Mouse (Mus musculus) liver, adult 2 months (tissue): Measurements from ENCODE around the gene Epha6. TPM values are rescaled to one million over a fixed set of nuclear protein-coding genes. Genes with fewer than 3 reads are reported as not detected.

Experiments
- DNase-seq: peaks from one replicate; pipeline ENCODE4 v3.0.0-alpha.2; 2011; ENCODE audit warnings: low read depth, low spot score; ENCODE audit errors: extremely low read depth
- H3K27ac ChIP-seq: fragments of 200-500 bp; replicated peaks from 2 replicates; pipeline ENCODE4 v1.5.1; 2012; ENCODE audit warnings: low read depth, mild to moderate bottlenecking, control low read depth, inconsistent platforms, low read length; ENCODE audit not compliant: insufficient read depth
- H3K27me3 ChIP-seq: fragments of 200-500 bp; 2 replicates; pipeline ENCODE4 v1.6.1; 2012; ENCODE audit warnings: mild to moderate bottlenecking, moderate library complexity, low read length, inconsistent platforms; ENCODE audit not compliant: control insufficient read depth, insufficient read depth
- H3K36me3 ChIP-seq: fragments of 200-500 bp; 2 replicates; pipeline ENCODE4 v1.6.1; 2012; ENCODE audit warnings: low read length, inconsistent platforms; ENCODE audit not compliant: control insufficient read depth, insufficient read depth
- H3K4me1 ChIP-seq: fragments of 200-500 bp; 2 replicates; pipeline ENCODE4 v1.6.1; 2011; ENCODE audit warnings: low read length; ENCODE audit not compliant: control insufficient read depth, insufficient read depth
- H3K4me3 ChIP-seq: fragments of 200-500 bp; 2 replicates; pipeline ENCODE4 v1.5.1; 2011; ENCODE audit warnings: low read depth, mild to moderate bottlenecking, control low read depth, low read length, moderate library complexity; ENCODE audit not compliant: insufficient read depth
- H3K79me2 ChIP-seq: fragments of 200-500 bp; 2 replicates; pipeline ENCODE4 v1.6.1; 2012; ENCODE audit warnings: inconsistent platforms, mild to moderate bottlenecking, low read length, moderate library complexity; ENCODE audit not compliant: control insufficient read depth, insufficient read depth
- H3K9ac ChIP-seq: fragments of 200-500 bp; 2 replicates; pipeline ENCODE4 v1.6.1; 2012; ENCODE audit warnings: low read depth, mild to moderate bottlenecking, control low read depth, inconsistent platforms, low read length
- CTCF ChIP-seq: fragments of 200-500 bp; IDR thresholded peaks from 2 replicates; pipeline ENCODE4 v1.5.1; 2011; ENCODE audit warnings: low read depth, low read length, control low read depth
- POLR2A ChIP-seq: fragments of 200-500 bp; IDR thresholded peaks from 2 replicates; pipeline ENCODE4 v1.6.1; 2011; ENCODE audit warnings: low read length, control low read depth; ENCODE audit not compliant: insufficient read depth; ENCODE audit errors: extremely low read depth
- WGBS: fragments of 180-500 bp; shearing (Covaris S2); methylation state at CpG from one replicate; pipeline ENCODE4 v1.1.7; 2018; 5-methylcytosine and 5-hydroxymethylcytosine counted together
- polyA plus RNA-seq: library from polyadenylated mRNA; depleted of rRNA; stranded (reverse); fragments of >200 nt; gene quantifications from 2 replicates; pipeline ENCODE4 v1.2.3, GENCODE M21; 2012
- total RNA-seq: library from RNA; depleted of rRNA; stranded (reverse); fragments of >200 nt; gene quantifications from 2 replicates; pipeline ENCODE4 v1.2.3, GENCODE M21; 2014

The Epha6 gene
- total and polyA plus RNA-seq, 2 experiments, result not detected

GRCm38 (mm10) chr16:59617167-59617566, 988.2 kb downstream of the Epha6 start:
- Histone ChIP-seq H3K27ac (no peak overlapping the region), H3K9ac (no peak overlapping the region), H3K36me3 (no peaks in the 10 kb centered on the region), H3K79me2 (no peaks in the 10 kb centered on the region), H3K4me1 (no peaks in the 10 kb centered on the region), H3K4me3 (no peak overlapping the region), H3K27me3 (no peaks in the 10 kb centered on the region)
- TF ChIP-seq CTCF (no peak), POLR2A (no peak)
- 17% methylated on average over 3 of the region's 3 CpGs for WGBS
- peak; percentile 71 for DNase-seq

GRCm38 (mm10) chr16:59615675-59616074, 989.7 kb downstream of the Epha6 start:
- Histone ChIP-seq H3K27ac (no peak overlapping the region), H3K4me3 (no peak overlapping the region), H3K4me1 (no peaks in the 10 kb centered on the region), H3K27me3 (no peaks in the 10 kb centered on the region), H3K79me2 (no peaks in the 10 kb centered on the region), H3K9ac (no peak overlapping the region), H3K36me3 (no peaks in the 10 kb centered on the region)
- TF ChIP-seq POLR2A, result no peak
- TF ChIP-seq CTCF, result no peak
- 83% methylated on average over 3 of the region's 3 CpGs for WGBS
- DNase-seq, result no peak

GRCm38 (mm10) chr16:59610750-59611149, 994.6 kb downstream of the Epha6 start:
- 79% methylated on average over 1 of the region's 1 CpGs for WGBS

GRCm38 (mm10) chr16:59604078-59604781, 1001.1 kb downstream of the Epha6 start:
- no peaks in the 10 kb centered on the region for H3K27me3 ChIP-seq
- H3K4me3 ChIP-seq, result no peak overlapping the region
- peak; percentile 20 for DNase-seq
- no peak overlapping the region for H3K27ac ChIP-seq
- 70% methylated on average over 15 of the region's 15 CpGs for WGBS
- peaks cover 4% of the 10 kb centered on the region for H3K4me1 ChIP-seq
- H3K36me3 ChIP-seq, result no peaks in the 10 kb centered on the region
- H3K9ac ChIP-seq, result no peak overlapping the region
- no peak for TF ChIP-seq POLR2A
- no peak for TF ChIP-seq CTCF
- H3K79me2 ChIP-seq, result no peaks in the 10 kb centered on the region

More at GRCm38 (mm10) chr16:59610750-59611149, 994.6 kb downstream of the Epha6 start:
- Histone ChIP-seq H3K4me3 (no peak overlapping the region), H3K79me2 (no peaks in the 10 kb centered on the region), H3K27ac (no peak overlapping the region), H3K36me3 (no peaks in the 10 kb centered on the region), H3K9ac (no peak overlapping the region), H3K27me3 (no peaks in the 10 kb centered on the region), H3K4me1 (no peaks in the 10 kb centered on the region)
- TF ChIP-seq CTCF (no peak), POLR2A (no peak)
- DNase-seq, result no peak
